Mouse (Mus musculus): ENCODE data around the gene Rab20.
"Not testable (repeated sequence)": the region's sequence is repeated elsewhere in the genome, so short reads cannot be mapped to it uniquely, and the experiment has no call there.

The Rab20 gene

GRCm38 (mm10) chr8:11481876-11482275 lies 3.4 kb upstream of the Rab20 start:
- no peak for DNase-seq (ENCODE audit: low read depth, low spot score)

- DNase-seq (ENCODE audit: low read depth, low spot score) = no peak
Observed at GRCm38 (mm10) chr8:11479591-11479990, 1.1 kb upstream of the Rab20 start.

- DNase-seq (ENCODE audit: low read depth, low spot score) = no peak
Observed at GRCm38 (mm10) chr8:11478807-11479527, 457 bp upstream of the Rab20 start.

GRCm38 (mm10) chr8:11477178-11477553 lies 1.3 kb downstream of the Rab20 start:
- DNase-seq (ENCODE audit: low read depth, low spot score) = no peak

DNA sequence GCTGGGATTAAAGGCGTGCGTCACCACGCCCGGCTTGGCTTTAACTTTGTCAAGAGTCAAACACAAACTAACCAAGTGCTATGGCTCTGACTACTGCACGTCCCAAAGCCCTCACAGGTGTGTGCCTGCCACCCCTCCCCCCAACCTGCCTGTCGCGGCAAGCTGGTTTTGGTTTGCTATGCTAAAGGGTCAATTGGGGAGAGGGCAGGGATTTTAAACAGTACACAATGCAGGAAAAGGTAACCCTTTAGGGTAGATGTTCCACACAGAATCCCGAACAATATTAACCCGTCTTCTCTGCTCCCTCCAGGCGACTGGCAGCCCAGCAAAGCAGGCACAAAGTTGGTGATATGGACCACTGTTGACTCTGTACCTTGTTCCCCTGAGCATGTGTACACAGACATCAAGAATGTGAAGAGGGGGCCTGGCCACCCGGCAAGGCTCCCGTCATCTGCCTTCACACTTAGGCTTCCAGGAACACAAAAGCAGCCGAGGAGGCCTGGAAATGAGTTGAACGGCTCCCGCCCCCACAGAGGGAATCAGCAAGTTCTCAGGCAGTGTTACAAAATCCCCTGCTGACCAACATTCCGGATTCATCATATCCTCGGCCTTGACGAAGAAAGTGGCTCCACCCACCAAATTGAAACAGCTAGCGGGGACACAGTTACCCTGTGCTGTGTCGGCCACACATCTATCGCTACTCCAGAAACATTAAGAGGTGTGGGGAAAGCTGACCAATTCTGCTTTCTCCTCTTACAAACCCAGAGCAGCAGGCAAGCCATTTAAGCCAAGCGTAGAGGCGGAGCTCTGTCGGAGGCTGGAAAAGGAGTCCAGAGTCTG lies 2.0 kb downstream of the Rab20 start:
- DNase-seq (ENCODE audit: low read depth, low spot score) = peak; percentile 73

GRCm38 (mm10) chr8:11475876-11476275 lies 2.6 kb downstream of the Rab20 start:
- DNase-seq (ENCODE audit: low read depth, low spot score) = no peak

DNA sequence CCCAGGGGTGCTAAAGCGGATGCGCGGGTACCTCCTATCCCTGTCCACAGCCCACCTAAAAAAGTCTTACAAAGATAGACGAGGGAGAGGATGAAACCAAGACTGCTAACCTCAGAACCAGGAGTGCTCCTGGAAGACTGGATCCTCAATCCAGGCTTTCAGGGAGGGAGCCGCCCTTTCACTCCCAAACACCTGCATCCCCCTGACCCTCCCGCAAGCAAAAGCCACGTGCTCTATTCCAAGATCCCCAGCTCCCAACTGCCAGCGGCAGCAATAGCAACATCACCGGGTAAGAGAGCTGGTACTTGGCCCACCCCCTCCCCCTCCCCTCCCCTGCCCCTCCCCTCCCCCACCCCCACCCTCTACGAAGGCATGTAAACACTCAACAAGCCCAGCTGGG lies 3.1 kb downstream of the Rab20 start:
- DNase-seq (ENCODE audit: low read depth, low spot score) = no peak

GRCm38 (mm10) chr8:11473072-11473471 lies 5.4 kb downstream of the Rab20 start:
- DNase-seq (ENCODE audit: low read depth, low spot score) = no peak

- DNase-seq (ENCODE audit: low read depth, low spot score) = no peak
Observed at GRCm38 (mm10) chr8:11471309-11471708, 7.2 kb downstream of the Rab20 start.

DNA sequence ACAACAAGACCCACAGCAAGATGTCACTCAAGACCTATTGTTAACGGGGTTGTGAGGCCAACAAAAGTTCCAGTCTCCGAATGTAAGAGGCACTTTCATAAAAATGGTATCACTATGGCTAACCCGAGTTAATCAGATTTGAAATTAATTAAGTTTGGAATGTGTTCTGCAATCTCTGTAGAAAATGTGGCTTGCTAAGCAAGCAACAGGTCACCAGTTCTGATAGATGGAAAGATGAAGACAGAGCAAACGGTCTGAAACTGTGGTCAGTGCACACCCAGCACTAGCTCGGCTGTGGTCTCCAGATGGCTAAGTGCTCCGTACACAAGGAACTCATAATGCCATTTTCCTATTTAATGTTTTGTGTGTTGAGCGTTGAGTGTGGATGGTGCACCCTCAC lies 7.8 kb downstream of the Rab20 start:
- no peak for DNase-seq (ENCODE audit: low read depth, low spot score)

GRCm38 (mm10) chr8:11469095-11469494 lies 9.4 kb downstream of the Rab20 start:
- peak; percentile 72 for DNase-seq (ENCODE audit: low read depth, low spot score)

DNA sequence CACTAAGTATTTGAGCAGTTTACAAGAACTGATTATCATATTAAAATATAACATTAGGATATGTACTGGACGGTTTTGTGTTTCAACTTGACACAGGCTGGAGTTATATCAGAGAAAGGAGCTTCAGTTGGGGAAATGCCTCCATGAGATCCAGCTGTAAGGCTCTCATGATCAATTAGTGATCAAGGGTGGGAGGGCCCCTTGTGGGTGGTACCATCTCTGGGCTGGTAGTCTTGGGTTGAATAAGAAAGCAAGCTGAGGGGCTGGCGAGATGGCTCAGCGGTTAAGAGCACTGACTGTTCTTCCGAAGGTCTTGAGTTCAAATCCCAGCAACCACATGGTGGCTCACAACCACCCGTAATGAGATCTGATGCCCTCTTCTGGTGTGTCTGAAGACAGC lies 12.0 kb downstream of the Rab20 start:
- DNase-seq (ENCODE audit: low read depth, low spot score) = not testable (repeated sequence)

DNA sequence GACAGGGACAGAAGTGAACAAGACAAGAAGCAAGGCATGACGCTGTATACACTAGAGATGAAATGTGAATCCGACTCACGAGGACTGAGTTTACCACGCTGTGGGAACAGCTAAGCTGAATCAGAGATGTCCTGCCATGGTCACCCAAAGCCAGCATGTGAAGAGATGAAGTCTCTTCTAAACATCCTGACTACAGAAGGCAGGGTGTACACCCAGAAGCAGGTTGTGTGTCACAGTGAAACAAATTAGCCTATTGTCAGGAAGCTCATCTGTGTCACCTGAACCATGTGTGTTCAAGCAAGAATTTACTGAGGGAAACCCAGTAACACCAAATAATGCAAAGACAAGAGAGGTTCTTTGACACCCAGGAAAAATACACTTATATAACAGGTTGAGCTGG lies 12.9 kb downstream of the Rab20 start:
- no peak for DNase-seq (ENCODE audit: low read depth, low spot score)

GRCm38 (mm10) chr8:11464707-11464964 lies 13.9 kb downstream of the Rab20 start:
- no peak for DNase-seq (ENCODE audit: low read depth, low spot score)

DNA sequence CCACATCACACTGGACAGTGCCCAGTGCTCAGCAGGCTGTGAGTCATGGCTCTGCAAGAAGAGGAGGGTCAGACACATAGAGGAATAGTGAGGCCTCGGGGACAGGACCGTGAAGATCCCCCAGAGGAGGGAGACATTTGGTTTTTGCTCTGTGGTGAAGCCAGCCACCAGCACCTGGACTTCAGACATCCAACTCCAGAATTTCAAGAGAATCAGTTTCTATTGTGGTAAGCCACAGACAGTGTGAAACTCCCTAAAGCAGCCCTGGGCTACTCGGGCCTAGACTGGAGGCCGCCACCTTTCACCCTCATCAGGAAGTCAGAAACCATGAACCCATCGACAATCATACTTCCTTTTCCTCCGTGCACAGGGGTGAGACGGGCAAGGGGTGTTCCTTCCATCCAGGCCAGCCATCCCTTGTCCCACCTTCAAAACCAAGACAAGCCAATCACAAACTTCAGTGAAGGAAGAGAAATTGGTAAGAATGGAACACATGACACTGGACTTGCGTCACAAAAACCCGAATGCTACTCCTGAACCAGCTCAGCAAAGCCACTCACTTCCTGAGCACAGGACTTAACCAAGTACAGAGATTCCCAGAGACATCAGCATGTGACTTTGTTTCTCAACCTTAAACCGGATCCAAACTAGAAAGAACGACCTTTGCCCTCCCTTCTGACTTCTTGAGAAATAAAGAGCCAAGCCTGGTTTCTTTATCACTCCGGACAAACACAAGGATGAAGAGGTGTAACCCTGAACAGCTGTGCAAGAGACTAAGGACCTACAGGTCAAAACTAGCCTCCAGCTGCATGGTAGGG lies 14.4 kb downstream of the Rab20 start:
- no peak for DNase-seq (ENCODE audit: low read depth, low spot score)

DNA sequence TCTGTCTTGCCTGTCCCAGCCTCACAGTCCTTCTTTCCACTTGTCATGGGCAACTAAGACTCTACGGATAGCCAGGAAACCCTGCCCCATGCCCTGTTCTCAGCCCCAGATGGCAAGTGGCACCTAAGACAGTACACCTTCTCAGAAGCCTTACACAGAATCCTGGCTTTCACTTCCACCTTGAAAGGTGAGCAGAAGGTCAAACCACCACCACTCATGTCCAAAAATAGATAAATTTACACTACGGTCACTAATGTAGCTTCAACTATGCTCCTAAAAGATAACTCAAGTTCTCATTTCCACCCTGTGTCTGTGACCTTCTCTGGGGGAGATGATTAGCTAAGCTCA lies 15.0 kb downstream of the Rab20 start:
- DNase-seq (ENCODE audit: low read depth, low spot score) = no peak

GRCm38 (mm10) chr8:11462641-11463040 lies 15.9 kb downstream of the Rab20 start:
- no peak for DNase-seq (ENCODE audit: low read depth, low spot score)

DNA sequence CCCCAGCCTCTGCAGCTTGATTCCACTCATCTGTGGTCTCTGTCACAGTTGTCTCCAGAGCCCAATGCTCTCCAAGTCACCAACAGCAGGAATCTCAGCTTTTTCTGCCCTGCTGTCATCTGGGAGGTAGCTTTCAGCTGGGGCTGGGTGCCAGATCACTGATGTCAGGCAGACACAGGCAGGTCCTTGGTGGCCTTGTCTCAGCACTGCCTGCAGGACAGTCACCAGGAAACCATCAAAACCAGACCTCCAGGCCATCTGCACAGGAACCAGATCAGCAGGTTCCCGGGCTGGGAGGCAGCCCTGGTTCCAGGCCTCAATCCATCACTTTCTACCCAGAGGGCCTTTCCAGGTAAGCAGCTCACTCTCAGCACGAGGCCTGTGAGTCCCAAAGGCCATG lies 16.7 kb downstream of the Rab20 start:
- no peak for DNase-seq (ENCODE audit: low read depth, low spot score)

- DNase-seq (ENCODE audit: low read depth, low spot score) = no peak
Observed at GRCm38 (mm10) chr8:11460934-11461333, 17.6 kb downstream of the Rab20 start.

- no peak for DNase-seq (ENCODE audit: low read depth, low spot score)
Observed at GRCm38 (mm10) chr8:11459016-11459415, 19.5 kb downstream of the Rab20 start.

- no peak for DNase-seq (ENCODE audit: low read depth, low spot score)
Observed at GRCm38 (mm10) chr8:11457981-11458836, 20.3 kb downstream of the Rab20 start.

- DNase-seq (ENCODE audit: low read depth, low spot score) = no peak
Observed at GRCm38 (mm10) chr8:11457278-11457677, 21.2 kb downstream of the Rab20 start.
